Mouse (Mus musculus) MEL (cell line): ENCODE measurements around the gene Adamts9. TPM values are rescaled to one million over a fixed set of nuclear protein-coding genes. Genes with fewer than 3 reads are reported as not detected.

Source experiments
- DNase-seq: peaks from one replicate; pipeline ENCODE4 v3.0.0; 2011; ENCODE audit warnings: low read depth, low spot score
- H3K27ac ChIP-seq: 2 replicates; pipeline ENCODE4 v1.5.1; 2012; ENCODE audit warnings: low read depth, mild to moderate bottlenecking, control low read depth, low read length, moderate library complexity; ENCODE audit not compliant: control insufficient read depth
- H3K27me3 ChIP-seq, 2 experiments: fragments of 150-350 bp in 1 of 2; sonication (generic) in 1 of 2; 2 replicates each; pipeline ENCODE4 v1.6.1; 2012; ENCODE audit warnings: low read length in 2 of 2, mild to moderate bottlenecking in 2 of 2, improper control_type of control experiment in 1 of 2, moderate library complexity in 1 of 2; ENCODE audit not compliant: insufficient read depth in 2 of 2, control insufficient read depth in 1 of 2
- H3K36me3 ChIP-seq, 2 experiments: 2 replicates each; pipeline ENCODE4 v1.6.1; 2012 to 2014; ENCODE audit warnings: low read length in 2 of 2, improper control_type of control experiment in 1 of 2, inconsistent platforms in 1 of 2, mild to moderate bottlenecking in 1 of 2; ENCODE audit not compliant: insufficient read depth in 2 of 2, control insufficient read depth in 1 of 2
- H3K4me1 ChIP-seq, 2 experiments: fragments of 150-350 bp in 1 of 2; sonication (generic) in 1 of 2; 2 replicates each; pipeline ENCODE4 v1.6.1; 2012; ENCODE audit warnings: low read length in 2 of 2, improper control_type of control experiment in 1 of 2, mild to moderate bottlenecking in 1 of 2; ENCODE audit not compliant: insufficient read depth in 2 of 2, control insufficient read depth in 1 of 2
- H3K4me3 ChIP-seq, 2 experiments: fragments of 150-350 bp in 1 of 2; sonication (generic) in 1 of 2; 2 replicates each; pipeline ENCODE4 v1.5.1; 2012; ENCODE audit warnings: low read depth in 2 of 2, low read length in 2 of 2, mild to moderate bottlenecking in 2 of 2, moderate library complexity in 2 of 2, control low read depth in 1 of 2, improper control_type of control experiment in 1 of 2; ENCODE audit not compliant: control insufficient read depth in 1 of 2, insufficient read depth in 1 of 2
- H3K79me2 ChIP-seq: 2 replicates; pipeline ENCODE4 v1.6.1; 2012; ENCODE audit warnings: mild to moderate bottlenecking, low read length, moderate library complexity; ENCODE audit not compliant: control insufficient read depth, poor library complexity, insufficient read depth
- H3K9ac ChIP-seq: 2 replicates; pipeline ENCODE4 v1.6.1; 2012; ENCODE audit warnings: low read depth, mild to moderate bottlenecking, control low read depth, low read length, moderate library complexity; ENCODE audit not compliant: control insufficient read depth, poor library complexity, severe bottlenecking
- H3K9me3 ChIP-seq: fragments of 150-350 bp; sonication (generic); replicated peaks from 2 replicates; pipeline ENCODE4 v1.6.1; 2012; ENCODE audit warnings: mild to moderate bottlenecking, low read length, improper control_type of control experiment, moderate library complexity; ENCODE audit not compliant: insufficient read depth
- BHLHE40 ChIP-seq: IDR thresholded peaks from 2 replicates; pipeline ENCODE4 v1.6.1; 2012; ENCODE audit warnings: low read depth, mild to moderate bottlenecking, inconsistent platforms, low read length, improper control_type of control experiment, borderline replicate concordance
- CHD1 ChIP-seq: IDR thresholded peaks from 2 replicates; pipeline ENCODE4 v1.6.1; 2012; ENCODE audit warnings: low read depth, mild to moderate bottlenecking, inconsistent platforms, low read length, improper control_type of control experiment
- CHD2 ChIP-seq: IDR thresholded peaks from 2 replicates; pipeline ENCODE4 v1.6.1; 2011; ENCODE audit warnings: low read length, improper control_type of control experiment
- EP300 ChIP-seq, 2 experiments: IDR thresholded peaks; 2 replicates each; pipeline ENCODE4 v1.6.1; 2011; ENCODE audit warnings: improper control_type of control experiment in 2 of 2, low read length in 2 of 2, low read depth in 1 of 2, mild to moderate bottlenecking in 1 of 2
- ETS1 ChIP-seq: IDR thresholded peaks from 2 replicates; pipeline ENCODE4 v1.6.1; 2012; ENCODE audit warnings: low read depth, mild to moderate bottlenecking, inconsistent platforms, low read length, improper control_type of control experiment, moderate library complexity
- MAFK ChIP-seq: IDR thresholded peaks from 2 replicates; pipeline ENCODE4 v1.6.1; 2011; ENCODE audit warnings: low read depth, mild to moderate bottlenecking, low read length, improper control_type of control experiment, borderline replicate concordance
- MAX ChIP-seq: IDR thresholded peaks from 2 replicates; pipeline ENCODE4 v1.6.1; 2011; ENCODE audit warnings: low read length, improper control_type of control experiment
- MAZ ChIP-seq: IDR thresholded peaks from 2 replicates; pipeline ENCODE4 v1.6.1; 2012; ENCODE audit warnings: low read depth, mild to moderate bottlenecking, inconsistent platforms, low read length, improper control_type of control experiment
- MEF2A ChIP-seq: IDR thresholded peaks from 2 replicates; pipeline ENCODE4 v1.6.1; 2014; ENCODE audit warnings: low read depth, mild to moderate bottlenecking, inconsistent platforms, low read length, improper control_type of control experiment; ENCODE audit not compliant: poor library complexity, insufficient replicate concordance, severe bottlenecking; ENCODE audit errors: extremely low read depth
- MYB ChIP-seq: IDR thresholded peaks from 2 replicates; pipeline ENCODE4 v1.6.1; 2011; ENCODE audit warnings: mild to moderate bottlenecking, low read depth, low read length, improper control_type of control experiment
- MYC ChIP-seq: IDR thresholded peaks from 2 replicates; pipeline ENCODE4 v1.6.1; 2011; ENCODE audit warnings: low read depth, mild to moderate bottlenecking, low read length, improper control_type of control experiment, moderate library complexity
- RAD21 ChIP-seq: IDR thresholded peaks from 2 replicates; pipeline ENCODE4 v1.6.1; 2011; ENCODE audit warnings: mild to moderate bottlenecking, low read depth, low read length, improper control_type of control experiment
- SIN3A ChIP-seq: IDR thresholded peaks from 2 replicates; pipeline ENCODE4 v1.6.1; 2012; ENCODE audit warnings: low read length, improper control_type of control experiment, inconsistent platforms
- TCF12 ChIP-seq: IDR thresholded peaks from 2 replicates; pipeline ENCODE4 v1.6.1; 2014; ENCODE audit warnings: low read depth, mild to moderate bottlenecking, inconsistent platforms, low read length, improper control_type of control experiment, moderate library complexity
- USF1 ChIP-seq: IDR thresholded peaks from 2 replicates; pipeline ENCODE4 v1.6.1; 2014; ENCODE audit warnings: low read depth, mild to moderate bottlenecking, inconsistent platforms, low read length, improper control_type of control experiment, moderate library complexity
- USF2 ChIP-seq, 2 experiments: IDR thresholded peaks; 2 replicates each; pipeline ENCODE4 v1.6.1; 2011 to 2012; ENCODE audit warnings: improper control_type of control experiment in 2 of 2, low read length in 2 of 2, borderline replicate concordance in 1 of 2, inconsistent platforms in 1 of 2, low read depth in 1 of 2, mild to moderate bottlenecking in 1 of 2; ENCODE audit not compliant: insufficient read depth in 1 of 2
- ZKSCAN1 ChIP-seq: IDR thresholded peaks from 2 replicates; pipeline ENCODE4 v1.6.1; 2012; ENCODE audit warnings: low read depth, mild to moderate bottlenecking, inconsistent platforms, low read length, improper control_type of control experiment, moderate library complexity
- ZNF384 ChIP-seq: IDR thresholded peaks from 2 replicates; pipeline ENCODE4 v1.6.1; 2012; ENCODE audit warnings: low read depth, mild to moderate bottlenecking, inconsistent platforms, low read length, improper control_type of control experiment
- polyA plus RNA-seq, 2 experiments: library from polyadenylated mRNA; stranded (reverse) in 1 of 2; unstranded in 1 of 2; fragments of >175 nt in 1 of 2; fragments of >200 nt in 1 of 2; gene quantifications; 2 replicates each; pipeline versions ENCODE4 v1.2.1 to v1.2.4; 2012; ENCODE audit warnings: low replicate concordance in 2 of 2, low read depth in 1 of 2; ENCODE audit not compliant: insufficient read length in 2 of 2, insufficient read depth in 1 of 2, missing spikeins in 1 of 2
- total RNA-seq: library from RNA; depleted of rRNA; stranded (reverse); fragments of 300-350 nt; gene quantifications from 2 replicates; pipeline ENCODE4 v1.2.3, GENCODE M21; 2012

Adamts9 gene
- total and polyA plus RNA-seq, 3 experiments, result not detected

DNA sequence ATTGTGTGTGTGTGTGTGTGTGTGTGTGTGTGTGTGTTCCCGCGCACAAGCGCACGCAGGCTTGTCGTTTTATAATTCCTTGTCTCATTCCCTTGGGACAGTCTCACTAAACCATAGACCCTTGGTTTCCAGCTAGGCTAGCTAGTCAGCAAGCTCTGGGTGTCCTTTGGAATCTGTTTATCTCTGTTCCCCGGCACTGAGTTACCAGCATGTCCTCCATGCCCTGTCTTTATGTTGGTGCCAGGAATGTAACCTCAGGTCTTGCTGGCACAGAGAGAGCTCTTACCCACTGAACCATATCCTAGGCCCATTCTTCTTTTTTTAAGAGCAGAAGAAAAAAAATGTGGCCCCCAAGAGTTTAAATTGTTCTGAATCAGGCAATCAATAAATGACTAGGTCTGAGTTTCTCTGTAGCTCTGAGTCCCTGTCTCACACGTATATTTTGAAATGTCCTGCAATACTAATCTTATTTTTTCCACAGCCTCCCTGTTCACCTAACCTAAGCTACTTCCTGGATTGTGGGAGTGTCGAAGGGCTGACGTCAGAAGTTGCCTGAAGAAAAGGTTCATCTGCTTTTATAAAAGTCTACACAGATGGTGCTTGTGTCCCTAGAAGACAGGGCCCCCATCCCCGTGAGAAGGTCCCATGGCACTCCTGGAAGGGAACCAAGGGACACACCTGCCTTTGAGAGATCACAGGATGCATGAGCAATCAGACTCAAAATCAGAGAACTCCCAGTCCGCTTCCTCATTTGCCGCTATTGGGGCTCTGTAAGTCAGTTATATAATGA lies 84.4 kb downstream of the Adamts9 start:
- no peak for TF ChIP-seq ZKSCAN1
- TF ChIP-seq MEF2A, result no peak
- no peak for TF ChIP-seq BHLHE40
- TF ChIP-seq USF2 (IDR thresholded peaks at IDR 0.05; ENCODE audit: borderline replicate concordance in 1 of 2, insufficient read depth in 1 of 2, low read depth in 1 of 2, low read length in 2 of 2), result no peak
- no peak for TF ChIP-seq USF1
- TF ChIP-seq TCF12, result no peak
- TF ChIP-seq CHD1, result no peak
- TF ChIP-seq EP300 (IDR thresholded peaks at IDR 0.05; ENCODE audit: low read depth in 1 of 2, low read length in 2 of 2), result no peak
- no peaks in the 10 kb centered on the region for H3K4me1 ChIP-seq
- no peak for DNase-seq
- H3K27ac ChIP-seq, result no peak overlapping the region
- H3K4me3 ChIP-seq, result no peak overlapping the region
- no peaks in the 10 kb centered on the region for H3K36me3 ChIP-seq
- no peaks in the 10 kb centered on the region for H3K9me3 ChIP-seq
- no peaks in the 10 kb centered on the region for H3K27me3 ChIP-seq
- no peaks in the 10 kb centered on the region for H3K79me2 ChIP-seq
- H3K9ac ChIP-seq, result no peak overlapping the region

- Histone ChIP-seq H3K27ac (no peak overlapping the region), H3K4me3 (no peak overlapping the region)
These were observed 85.5 kb downstream of the Adamts9 start for GRCm38 (mm10) chr6:92857761-92858160.

More at GRCm38 (mm10) chr6:92857761-92858160, 85.5 kb downstream of the Adamts9 start:
- no peaks in the 10 kb centered on the region for H3K36me3 ChIP-seq
- DNase-seq, result no peak
- H3K9me3 ChIP-seq, result no peaks in the 10 kb centered on the region
- no peaks in the 10 kb centered on the region for H3K27me3 ChIP-seq
- H3K9ac ChIP-seq, result no peak overlapping the region
- TF ChIP-seq MYC, result no peak
- TF ChIP-seq CHD1, result no peak
- TF ChIP-seq ZKSCAN1, result no peak
- TF ChIP-seq MEF2A, result no peak
- no peak for TF ChIP-seq EP300 (IDR thresholded peaks at IDR 0.05; ENCODE audit: low read depth in 1 of 2, low read length in 2 of 2)
- no peak for TF ChIP-seq MAZ
- TF ChIP-seq CHD2, result no peak
- no peak for TF ChIP-seq ETS1
- TF ChIP-seq SIN3A, result no peak
- no peak for TF ChIP-seq MAFK
- no peak for TF ChIP-seq BHLHE40
- TF ChIP-seq ZNF384, result no peak
- no peak for TF ChIP-seq MAX
- TF ChIP-seq MYB, result no peak
- TF ChIP-seq RAD21, result no peak
- TF ChIP-seq, all 39 proteins: peak for 0
- no peaks in the 10 kb centered on the region for H3K4me1 ChIP-seq
- no peaks in the 10 kb centered on the region for H3K79me2 ChIP-seq
